Mouse (Mus musculus) MEL (cell line): ENCODE results near the gene Smarcc2. TPM values are rescaled to one million over a fixed set of nuclear protein-coding genes. Genes with fewer than 3 reads are reported as not detected.

Experiments used
- DNase-seq: peaks from one replicate; pipeline ENCODE4 v3.0.0; 2011; ENCODE audit warnings: low read depth, low spot score
- H3K27ac ChIP-seq: 2 replicates; pipeline ENCODE4 v1.5.1; 2012; ENCODE audit warnings: low read depth, mild to moderate bottlenecking, control low read depth, low read length, moderate library complexity; ENCODE audit not compliant: control insufficient read depth
- H3K27me3 ChIP-seq, 2 experiments: fragments of 150-350 bp in 1 of 2; sonication (generic) in 1 of 2; 2 replicates each; pipeline ENCODE4 v1.6.1; 2012; ENCODE audit warnings: low read length in 2 of 2, mild to moderate bottlenecking in 2 of 2, improper control_type of control experiment in 1 of 2, moderate library complexity in 1 of 2; ENCODE audit not compliant: insufficient read depth in 2 of 2, control insufficient read depth in 1 of 2
- H3K36me3 ChIP-seq, 2 experiments: 2 replicates each; pipeline ENCODE4 v1.6.1; 2012 to 2014; ENCODE audit warnings: low read length in 2 of 2, improper control_type of control experiment in 1 of 2, inconsistent platforms in 1 of 2, mild to moderate bottlenecking in 1 of 2; ENCODE audit not compliant: insufficient read depth in 2 of 2, control insufficient read depth in 1 of 2
- H3K4me1 ChIP-seq, 2 experiments: fragments of 150-350 bp in 1 of 2; sonication (generic) in 1 of 2; 2 replicates each; pipeline ENCODE4 v1.6.1; 2012; ENCODE audit warnings: low read length in 2 of 2, improper control_type of control experiment in 1 of 2, mild to moderate bottlenecking in 1 of 2; ENCODE audit not compliant: insufficient read depth in 2 of 2, control insufficient read depth in 1 of 2
- H3K4me3 ChIP-seq, 2 experiments: fragments of 150-350 bp in 1 of 2; sonication (generic) in 1 of 2; 2 replicates each; pipeline ENCODE4 v1.5.1; 2012; ENCODE audit warnings: low read depth in 2 of 2, low read length in 2 of 2, mild to moderate bottlenecking in 2 of 2, moderate library complexity in 2 of 2, control low read depth in 1 of 2, improper control_type of control experiment in 1 of 2; ENCODE audit not compliant: control insufficient read depth in 1 of 2, insufficient read depth in 1 of 2
- H3K79me2 ChIP-seq: 2 replicates; pipeline ENCODE4 v1.6.1; 2012; ENCODE audit warnings: mild to moderate bottlenecking, low read length, moderate library complexity; ENCODE audit not compliant: control insufficient read depth, poor library complexity, insufficient read depth
- H3K9ac ChIP-seq: 2 replicates; pipeline ENCODE4 v1.6.1; 2012; ENCODE audit warnings: low read depth, mild to moderate bottlenecking, control low read depth, low read length, moderate library complexity; ENCODE audit not compliant: control insufficient read depth, poor library complexity, severe bottlenecking
- H3K9me3 ChIP-seq: fragments of 150-350 bp; sonication (generic); replicated peaks from 2 replicates; pipeline ENCODE4 v1.6.1; 2012; ENCODE audit warnings: mild to moderate bottlenecking, low read length, improper control_type of control experiment, moderate library complexity; ENCODE audit not compliant: insufficient read depth
- CHD1 ChIP-seq: IDR thresholded peaks from 2 replicates; pipeline ENCODE4 v1.6.1; 2012; ENCODE audit warnings: low read depth, mild to moderate bottlenecking, inconsistent platforms, low read length, improper control_type of control experiment
- CHD2 ChIP-seq: IDR thresholded peaks from 2 replicates; pipeline ENCODE4 v1.6.1; 2011; ENCODE audit warnings: low read length, improper control_type of control experiment
- E2F4 ChIP-seq: IDR thresholded peaks from 2 replicates; pipeline ENCODE4 v1.6.1; 2011; ENCODE audit warnings: low read depth, low read length, improper control_type of control experiment, borderline replicate concordance
- ELF1 ChIP-seq: IDR thresholded peaks from 2 replicates; pipeline ENCODE4 v1.6.1; 2014; ENCODE audit warnings: low read depth, mild to moderate bottlenecking, inconsistent platforms, low read length, improper control_type of control experiment, moderate library complexity
- EP300 ChIP-seq, 2 experiments: IDR thresholded peaks; 2 replicates each; pipeline ENCODE4 v1.6.1; 2011; ENCODE audit warnings: improper control_type of control experiment in 2 of 2, low read length in 2 of 2, low read depth in 1 of 2, mild to moderate bottlenecking in 1 of 2
- ETS1 ChIP-seq: IDR thresholded peaks from 2 replicates; pipeline ENCODE4 v1.6.1; 2012; ENCODE audit warnings: low read depth, mild to moderate bottlenecking, inconsistent platforms, low read length, improper control_type of control experiment, moderate library complexity
- HCFC1 ChIP-seq: IDR thresholded peaks from 2 replicates; pipeline ENCODE4 v1.6.1; 2012; ENCODE audit warnings: low read depth, mild to moderate bottlenecking, inconsistent platforms, low read length, improper control_type of control experiment, moderate library complexity
- KAT2A ChIP-seq: conservative IDR thresholded peaks from 2 replicates; pipeline ENCODE4 v1.6.1; 2012; ENCODE audit warnings: low read depth, low read length, improper control_type of control experiment, inconsistent platforms
- MAFK ChIP-seq: IDR thresholded peaks from 2 replicates; pipeline ENCODE4 v1.6.1; 2011; ENCODE audit warnings: low read depth, mild to moderate bottlenecking, low read length, improper control_type of control experiment, borderline replicate concordance
- MAX ChIP-seq: IDR thresholded peaks from 2 replicates; pipeline ENCODE4 v1.6.1; 2011; ENCODE audit warnings: low read length, improper control_type of control experiment
- MXI1 ChIP-seq: IDR thresholded peaks from 2 replicates; pipeline ENCODE4 v1.6.1; 2011; ENCODE audit warnings: mild to moderate bottlenecking, low read depth, low read length, improper control_type of control experiment
- NELFE ChIP-seq: IDR thresholded peaks from 2 replicates; pipeline ENCODE4 v1.6.1; 2011; ENCODE audit warnings: low read depth, low read length, improper control_type of control experiment
- POLR2A ChIP-seq, 2 experiments: IDR thresholded peaks; 2 replicates each; pipeline ENCODE4 v1.6.1; 2011 to 2012; ENCODE audit warnings: low read length in 2 of 2, mild to moderate bottlenecking in 2 of 2, control low read depth in 1 of 2, improper control_type of control experiment in 1 of 2, low read depth in 1 of 2, moderate library complexity in 1 of 2; ENCODE audit not compliant: control insufficient read depth in 1 of 2, insufficient read depth in 1 of 2, poor library complexity in 1 of 2
- POLR2AphosphoS2 ChIP-seq: IDR thresholded peaks from 2 replicates; pipeline ENCODE4 v1.6.1; 2011; ENCODE audit warnings: low read length, improper control_type of control experiment
- RAD21 ChIP-seq: IDR thresholded peaks from 2 replicates; pipeline ENCODE4 v1.6.1; 2011; ENCODE audit warnings: mild to moderate bottlenecking, low read depth, low read length, improper control_type of control experiment
- RCOR1 ChIP-seq: IDR thresholded peaks from 2 replicates; pipeline ENCODE4 v1.6.1; 2012; ENCODE audit warnings: low read depth, mild to moderate bottlenecking, inconsistent platforms, low read length, improper control_type of control experiment
- SMC3 ChIP-seq: IDR thresholded peaks from 2 replicates; pipeline ENCODE4 v1.6.1; 2011; ENCODE audit warnings: low read depth, low read length, improper control_type of control experiment
- TAL1 ChIP-seq: IDR thresholded peaks from 2 replicates; pipeline ENCODE4 v1.6.1; 2012; ENCODE audit warnings: mild to moderate bottlenecking, inconsistent platforms, low read length, moderate library complexity, mixed read lengths
- TBP ChIP-seq: IDR thresholded peaks from 2 replicates; pipeline ENCODE4 v1.8.0; 2011; ENCODE audit warnings: low read depth, low read length, improper control_type of control experiment
- TCF12 ChIP-seq: IDR thresholded peaks from 2 replicates; pipeline ENCODE4 v1.6.1; 2014; ENCODE audit warnings: low read depth, mild to moderate bottlenecking, inconsistent platforms, low read length, improper control_type of control experiment, moderate library complexity
- USF2 ChIP-seq, 2 experiments: IDR thresholded peaks; 2 replicates each; pipeline ENCODE4 v1.6.1; 2011 to 2012; ENCODE audit warnings: improper control_type of control experiment in 2 of 2, low read length in 2 of 2, borderline replicate concordance in 1 of 2, inconsistent platforms in 1 of 2, low read depth in 1 of 2, mild to moderate bottlenecking in 1 of 2; ENCODE audit not compliant: insufficient read depth in 1 of 2
- ZC3H11A ChIP-seq: IDR thresholded peaks from 2 replicates; pipeline ENCODE4 v1.6.1; 2012; ENCODE audit warnings: low read depth, mild to moderate bottlenecking, inconsistent platforms, low read length, improper control_type of control experiment
- ZKSCAN1 ChIP-seq: IDR thresholded peaks from 2 replicates; pipeline ENCODE4 v1.6.1; 2012; ENCODE audit warnings: low read depth, mild to moderate bottlenecking, inconsistent platforms, low read length, improper control_type of control experiment, moderate library complexity
- ZNF384 ChIP-seq: IDR thresholded peaks from 2 replicates; pipeline ENCODE4 v1.6.1; 2012; ENCODE audit warnings: low read depth, mild to moderate bottlenecking, inconsistent platforms, low read length, improper control_type of control experiment
- polyA plus RNA-seq, 2 experiments: library from polyadenylated mRNA; stranded (reverse) in 1 of 2; unstranded in 1 of 2; fragments of >175 nt in 1 of 2; fragments of >200 nt in 1 of 2; gene quantifications; 2 replicates each; pipeline versions ENCODE4 v1.2.1 to v1.2.4; 2012; ENCODE audit warnings: low replicate concordance in 2 of 2, low read depth in 1 of 2; ENCODE audit not compliant: insufficient read length in 2 of 2, insufficient read depth in 1 of 2, missing spikeins in 1 of 2
- total RNA-seq: library from RNA; depleted of rRNA; stranded (reverse); fragments of 300-350 nt; gene quantifications from 2 replicates; pipeline ENCODE4 v1.2.3, GENCODE M21; 2012

Gene Smarcc2
- total and polyA plus RNA-seq, 3 experiments: 24.8 to 226 (median 68.8) TPM

GRCm38 (mm10) chr10:128409692-128410559, 49.1 kb upstream of the Smarcc2 start (continued):
- TF ChIP-seq MAX (peak; percentile 33; the same call in 1 of the 2 replicates), USF2 (IDR thresholded peaks at IDR 0.05; ENCODE audit: borderline replicate concordance in 1 of 2, insufficient read depth in 1 of 2, low read depth in 1 of 2, low read length in 2 of 2) (no peak), E2F4 (peak; percentile 34; the same call in 1 of the 2 replicates), TCF12 (no peak; the same call in 1 of the 2 replicates), MXI1 (peak; percentile 66), KAT2A (peak; percentile 57; the same call in 1 of the 2 replicates), RAD21 (peak; percentile 26), ELF1 (peak; percentile 93), ETS1 (peak; percentile 19; the same call in 1 of the 2 replicates), POLR2AphosphoS2 (no peak), ZKSCAN1 (no peak), EP300 (IDR thresholded peaks at IDR 0.05; ENCODE audit: low read depth in 1 of 2, low read length in 2 of 2) (peak in 1 of 2 experiments; percentile 25; a peak in 1 of 4 replicates), SMC3 (peak; percentile 74), ZC3H11A (no peak; the same call in none of the 2 replicates), ZNF384 (peak; percentile 56), TBP (0 out of 2 replicates have a peak, but pooled peaks have one; percentile 52), CHD2 (peak; percentile 59), NELFE (no peak; the same call in 1 of the 2 replicates), HCFC1 (peak; percentile 85), RCOR1 (no peak), TAL1 (no peak), CHD1 (no peak; the same call in 1 of the 2 replicates)

- Histone ChIP-seq H3K27me3 (no peaks in the 10 kb centered on the region), H3K79me2 (peaks cover 32% of the 10 kb centered on the region), H3K27ac (peak overlapping the region; percentile 89), H3K4me3 (peak overlapping the region; percentile 69 to 79), H3K36me3 (peaks cover 0 to 9% of the 10 kb centered on the region in 2 experiments; a peak in 2 of 4 replicates), H3K9me3 (no peaks in the 10 kb centered on the region), H3K9ac (peak overlapping the region; percentile 80), H3K4me1 (peaks cover 0 to 8% of the 10 kb centered on the region in 2 experiments; a peak in 2 of 4 replicates)
- TF ChIP-seq MAFK: no peak
- no peak for TF ChIP-seq ETS1
- no peak for TF ChIP-seq NELFE
- peak; percentile 17 to 23; a peak in 2 of 4 replicates for TF ChIP-seq POLR2A (IDR thresholded peaks at IDR 0.05; ENCODE audit: control insufficient read depth in 1 of 2, insufficient read depth in 1 of 2, low read depth in 1 of 2, low read length in 2 of 2, poor library complexity in 1 of 2)
- peak; percentile 5; the same call in 1 of the 2 replicates for TF ChIP-seq MAX
- peak; percentile 49 for TF ChIP-seq HCFC1
- DNase-seq: no peak
These were observed 48.5 kb upstream of the Smarcc2 start for GRCm38 (mm10) chr10:128410560-128410845.
